Mouse (Mus musculus) MEL (cell line): ENCODE results near the gene Msi2. TPM values are rescaled to one million over a fixed set of nuclear protein-coding genes. Genes with fewer than 3 reads are reported as not detected.

Experiments used
- DNase-seq: peaks from one replicate; pipeline ENCODE4 v3.0.0; 2011; ENCODE audit warnings: low read depth, low spot score
- H3K27ac ChIP-seq: 2 replicates; pipeline ENCODE4 v1.5.1; 2012; ENCODE audit warnings: low read depth, mild to moderate bottlenecking, control low read depth, low read length, moderate library complexity; ENCODE audit not compliant: control insufficient read depth
- H3K27me3 ChIP-seq, 2 experiments: fragments of 150-350 bp in 1 of 2; sonication (generic) in 1 of 2; 2 replicates each; pipeline ENCODE4 v1.6.1; 2012; ENCODE audit warnings: low read length in 2 of 2, mild to moderate bottlenecking in 2 of 2, improper control_type of control experiment in 1 of 2, moderate library complexity in 1 of 2; ENCODE audit not compliant: insufficient read depth in 2 of 2, control insufficient read depth in 1 of 2
- H3K36me3 ChIP-seq, 2 experiments: 2 replicates each; pipeline ENCODE4 v1.6.1; 2012 to 2014; ENCODE audit warnings: low read length in 2 of 2, improper control_type of control experiment in 1 of 2, inconsistent platforms in 1 of 2, mild to moderate bottlenecking in 1 of 2; ENCODE audit not compliant: insufficient read depth in 2 of 2, control insufficient read depth in 1 of 2
- H3K4me1 ChIP-seq, 2 experiments: fragments of 150-350 bp in 1 of 2; sonication (generic) in 1 of 2; 2 replicates each; pipeline ENCODE4 v1.6.1; 2012; ENCODE audit warnings: low read length in 2 of 2, improper control_type of control experiment in 1 of 2, mild to moderate bottlenecking in 1 of 2; ENCODE audit not compliant: insufficient read depth in 2 of 2, control insufficient read depth in 1 of 2
- H3K4me3 ChIP-seq, 2 experiments: fragments of 150-350 bp in 1 of 2; sonication (generic) in 1 of 2; 2 replicates each; pipeline ENCODE4 v1.5.1; 2012; ENCODE audit warnings: low read depth in 2 of 2, low read length in 2 of 2, mild to moderate bottlenecking in 2 of 2, moderate library complexity in 2 of 2, control low read depth in 1 of 2, improper control_type of control experiment in 1 of 2; ENCODE audit not compliant: control insufficient read depth in 1 of 2, insufficient read depth in 1 of 2
- H3K79me2 ChIP-seq: 2 replicates; pipeline ENCODE4 v1.6.1; 2012; ENCODE audit warnings: mild to moderate bottlenecking, low read length, moderate library complexity; ENCODE audit not compliant: control insufficient read depth, poor library complexity, insufficient read depth
- H3K9ac ChIP-seq: 2 replicates; pipeline ENCODE4 v1.6.1; 2012; ENCODE audit warnings: low read depth, mild to moderate bottlenecking, control low read depth, low read length, moderate library complexity; ENCODE audit not compliant: control insufficient read depth, poor library complexity, severe bottlenecking
- H3K9me3 ChIP-seq: fragments of 150-350 bp; sonication (generic); replicated peaks from 2 replicates; pipeline ENCODE4 v1.6.1; 2012; ENCODE audit warnings: mild to moderate bottlenecking, low read length, improper control_type of control experiment, moderate library complexity; ENCODE audit not compliant: insufficient read depth
- CHD2 ChIP-seq: IDR thresholded peaks from 2 replicates; pipeline ENCODE4 v1.6.1; 2011; ENCODE audit warnings: low read length, improper control_type of control experiment
- CTCF ChIP-seq, 3 experiments: IDR thresholded peaks in 2 of 3; conservative IDR thresholded peaks in 1 of 3; 2 replicates each; pipeline ENCODE4 v1.5.1; 2011 to 2012; ENCODE audit warnings: low read length in 3 of 3, low read depth in 2 of 3, mild to moderate bottlenecking in 2 of 3, improper control_type of control experiment in 1 of 3, inconsistent platforms in 1 of 3, mixed read lengths in 1 of 3, moderate library complexity in 1 of 3; ENCODE audit not compliant: control insufficient read depth in 1 of 3, insufficient read depth in 1 of 3, poor library complexity in 1 of 3, severe bottlenecking in 1 of 3
- EP300 ChIP-seq, 2 experiments: IDR thresholded peaks; 2 replicates each; pipeline ENCODE4 v1.6.1; 2011; ENCODE audit warnings: improper control_type of control experiment in 2 of 2, low read length in 2 of 2, low read depth in 1 of 2, mild to moderate bottlenecking in 1 of 2
- ETS1 ChIP-seq: IDR thresholded peaks from 2 replicates; pipeline ENCODE4 v1.6.1; 2012; ENCODE audit warnings: low read depth, mild to moderate bottlenecking, inconsistent platforms, low read length, improper control_type of control experiment, moderate library complexity
- HCFC1 ChIP-seq: IDR thresholded peaks from 2 replicates; pipeline ENCODE4 v1.6.1; 2012; ENCODE audit warnings: low read depth, mild to moderate bottlenecking, inconsistent platforms, low read length, improper control_type of control experiment, moderate library complexity
- JUND ChIP-seq: IDR thresholded peaks from 2 replicates; pipeline ENCODE4 v1.6.1; 2011; ENCODE audit warnings: low read depth, mild to moderate bottlenecking, improper control_type of control experiment, low read length
- KAT2A ChIP-seq: conservative IDR thresholded peaks from 2 replicates; pipeline ENCODE4 v1.6.1; 2012; ENCODE audit warnings: low read depth, low read length, improper control_type of control experiment, inconsistent platforms
- MXI1 ChIP-seq: IDR thresholded peaks from 2 replicates; pipeline ENCODE4 v1.6.1; 2011; ENCODE audit warnings: mild to moderate bottlenecking, low read depth, low read length, improper control_type of control experiment
- MYC ChIP-seq: IDR thresholded peaks from 2 replicates; pipeline ENCODE4 v1.6.1; 2011; ENCODE audit warnings: low read depth, mild to moderate bottlenecking, low read length, improper control_type of control experiment, moderate library complexity
- NELFE ChIP-seq: IDR thresholded peaks from 2 replicates; pipeline ENCODE4 v1.6.1; 2011; ENCODE audit warnings: low read depth, low read length, improper control_type of control experiment
- NRF1 ChIP-seq: IDR thresholded peaks from 2 replicates; pipeline ENCODE4 v1.6.1; 2014; ENCODE audit warnings: low read depth, mild to moderate bottlenecking, inconsistent platforms, low read length, improper control_type of control experiment, moderate library complexity; ENCODE audit not compliant: poor library complexity, insufficient read depth, severe bottlenecking
- POLR2A ChIP-seq, 2 experiments: IDR thresholded peaks; 2 replicates each; pipeline ENCODE4 v1.6.1; 2011 to 2012; ENCODE audit warnings: low read length in 2 of 2, mild to moderate bottlenecking in 2 of 2, control low read depth in 1 of 2, improper control_type of control experiment in 1 of 2, low read depth in 1 of 2, moderate library complexity in 1 of 2; ENCODE audit not compliant: control insufficient read depth in 1 of 2, insufficient read depth in 1 of 2, poor library complexity in 1 of 2
- POLR2AphosphoS5 ChIP-seq: IDR thresholded peaks from 2 replicates; pipeline ENCODE4 v1.6.1; 2012; ENCODE audit warnings: low read depth, borderline replicate concordance, mild to moderate bottlenecking, inconsistent platforms, low read length, moderate library complexity, mixed read lengths
- SIN3A ChIP-seq: IDR thresholded peaks from 2 replicates; pipeline ENCODE4 v1.6.1; 2012; ENCODE audit warnings: low read length, improper control_type of control experiment, inconsistent platforms
- TAL1 ChIP-seq: IDR thresholded peaks from 2 replicates; pipeline ENCODE4 v1.6.1; 2012; ENCODE audit warnings: mild to moderate bottlenecking, inconsistent platforms, low read length, moderate library complexity, mixed read lengths
- TBP ChIP-seq: IDR thresholded peaks from 2 replicates; pipeline ENCODE4 v1.8.0; 2011; ENCODE audit warnings: low read depth, low read length, improper control_type of control experiment
- TCF12 ChIP-seq: IDR thresholded peaks from 2 replicates; pipeline ENCODE4 v1.6.1; 2014; ENCODE audit warnings: low read depth, mild to moderate bottlenecking, inconsistent platforms, low read length, improper control_type of control experiment, moderate library complexity
- UBTF ChIP-seq: IDR thresholded peaks from 2 replicates; pipeline ENCODE4 v1.6.1; 2012; ENCODE audit warnings: low read depth, mild to moderate bottlenecking, inconsistent platforms, low read length, improper control_type of control experiment, moderate library complexity, borderline replicate concordance; ENCODE audit not compliant: insufficient read depth
- USF1 ChIP-seq: IDR thresholded peaks from 2 replicates; pipeline ENCODE4 v1.6.1; 2014; ENCODE audit warnings: low read depth, mild to moderate bottlenecking, inconsistent platforms, low read length, improper control_type of control experiment, moderate library complexity
- USF2 ChIP-seq, 2 experiments: IDR thresholded peaks; 2 replicates each; pipeline ENCODE4 v1.6.1; 2011 to 2012; ENCODE audit warnings: improper control_type of control experiment in 2 of 2, low read length in 2 of 2, borderline replicate concordance in 1 of 2, inconsistent platforms in 1 of 2, low read depth in 1 of 2, mild to moderate bottlenecking in 1 of 2; ENCODE audit not compliant: insufficient read depth in 1 of 2
- ZC3H11A ChIP-seq: IDR thresholded peaks from 2 replicates; pipeline ENCODE4 v1.6.1; 2012; ENCODE audit warnings: low read depth, mild to moderate bottlenecking, inconsistent platforms, low read length, improper control_type of control experiment
- ZKSCAN1 ChIP-seq: IDR thresholded peaks from 2 replicates; pipeline ENCODE4 v1.6.1; 2012; ENCODE audit warnings: low read depth, mild to moderate bottlenecking, inconsistent platforms, low read length, improper control_type of control experiment, moderate library complexity
- ZMIZ1 ChIP-seq: IDR thresholded peaks from 2 replicates; pipeline ENCODE4 v1.6.1; 2012; ENCODE audit warnings: low read depth, mild to moderate bottlenecking, inconsistent platforms, low read length, improper control_type of control experiment, moderate library complexity
- ZNF384 ChIP-seq: IDR thresholded peaks from 2 replicates; pipeline ENCODE4 v1.6.1; 2012; ENCODE audit warnings: low read depth, mild to moderate bottlenecking, inconsistent platforms, low read length, improper control_type of control experiment
- polyA plus RNA-seq, 2 experiments: library from polyadenylated mRNA; stranded (reverse) in 1 of 2; unstranded in 1 of 2; fragments of >175 nt in 1 of 2; fragments of >200 nt in 1 of 2; gene quantifications; 2 replicates each; pipeline versions ENCODE4 v1.2.1 to v1.2.4; 2012; ENCODE audit warnings: low replicate concordance in 2 of 2, low read depth in 1 of 2; ENCODE audit not compliant: insufficient read length in 2 of 2, insufficient read depth in 1 of 2, missing spikeins in 1 of 2
- total RNA-seq: library from RNA; depleted of rRNA; stranded (reverse); fragments of 300-350 nt; gene quantifications from 2 replicates; pipeline ENCODE4 v1.2.3, GENCODE M21; 2012

Gene Msi2
- total and polyA plus RNA-seq, 3 experiments = 16.2 to 29.7 TPM; not detected in 1

GRCm38 (mm10) chr11:88318850-88319249 is 399.5 kb downstream of the Msi2 start:
- Histone ChIP-seq H3K79me2 (no peaks in the 10 kb centered on the region), H3K27me3 (peaks cover 0 to 4% of the 10 kb centered on the region in 2 experiments; a peak in 2 of 4 replicates), H3K4me1 (no peaks in the 10 kb centered on the region), H3K27ac (no peak overlapping the region), H3K9ac (no peak overlapping the region), H3K9me3 (no peaks in the 10 kb centered on the region), H3K4me3 (no peak overlapping the region), H3K36me3 (no peaks in the 10 kb centered on the region)
- DNase-seq = no peak
- TF ChIP-seq POLR2AphosphoS5 = no peak
- TF ChIP-seq NRF1 = no peak
- TF ChIP-seq HCFC1 = no peak
- no peak for TF ChIP-seq USF2 (IDR thresholded peaks at IDR 0.05; ENCODE audit: borderline replicate concordance in 1 of 2, insufficient read depth in 1 of 2, low read depth in 1 of 2, low read length in 2 of 2)
- TF ChIP-seq KAT2A = no peak
- no peak for TF ChIP-seq TCF12
- TF ChIP-seq USF1 = no peak
- no peak for TF ChIP-seq CTCF (IDR thresholded peaks at IDR 0.05 in 2 of 3, conservative IDR thresholded peaks at IDR 0.05 in 1 of 3; ENCODE audit: control insufficient read depth in 1 of 3, insufficient read depth in 1 of 3, low read depth in 2 of 3, low read length in 3 of 3, poor library complexity in 1 of 3, severe bottlenecking in 1 of 3)
- TF ChIP-seq ZKSCAN1 = no peak
- TF ChIP-seq ETS1 = no peak
- no peak for TF ChIP-seq JUND
- no peak for TF ChIP-seq POLR2A (IDR thresholded peaks at IDR 0.05; ENCODE audit: control insufficient read depth in 1 of 2, insufficient read depth in 1 of 2, low read depth in 1 of 2, low read length in 2 of 2, poor library complexity in 1 of 2)
- no peak for TF ChIP-seq CHD2
- no peak for TF ChIP-seq MXI1
- no peak for TF ChIP-seq TAL1
- no peak for TF ChIP-seq ZMIZ1
- TF ChIP-seq UBTF = no peak
- TF ChIP-seq EP300 (IDR thresholded peaks at IDR 0.05; ENCODE audit: low read depth in 1 of 2, low read length in 2 of 2) = no peak
- no peak for TF ChIP-seq ZNF384
- TF ChIP-seq ZC3H11A = no peak
- TF ChIP-seq, all 39 proteins: peak for 0

- Histone ChIP-seq H3K4me3 (no peak overlapping the region), H3K36me3 (no peaks in the 10 kb centered on the region), H3K9me3 (no peaks in the 10 kb centered on the region), H3K27me3 (peaks cover 0 to 4% of the 10 kb centered on the region in 2 experiments; a peak in 2 of 4 replicates), H3K9ac (no peak overlapping the region), H3K79me2 (no peaks in the 10 kb centered on the region), H3K4me1 (no peaks in the 10 kb centered on the region), H3K27ac (no peak overlapping the region)
- no peak for DNase-seq
- TF ChIP-seq ZMIZ1 (no peak), JUND (no peak), ETS1 (no peak), SIN3A (no peak), TAL1 (no peak), MXI1 (no peak), UBTF (no peak), NELFE (no peak), POLR2A (IDR thresholded peaks at IDR 0.05; ENCODE audit: control insufficient read depth in 1 of 2, insufficient read depth in 1 of 2, low read depth in 1 of 2, low read length in 2 of 2, poor library complexity in 1 of 2) (no peak), MYC (no peak), TBP (no peak)
These were observed 402.9 kb downstream of the Msi2 start for GRCm38 (mm10) chr11:88315393-88315792.
